Mouse (Mus musculus): Measurements from ENCODE around the gene Ece1.

DNA sequence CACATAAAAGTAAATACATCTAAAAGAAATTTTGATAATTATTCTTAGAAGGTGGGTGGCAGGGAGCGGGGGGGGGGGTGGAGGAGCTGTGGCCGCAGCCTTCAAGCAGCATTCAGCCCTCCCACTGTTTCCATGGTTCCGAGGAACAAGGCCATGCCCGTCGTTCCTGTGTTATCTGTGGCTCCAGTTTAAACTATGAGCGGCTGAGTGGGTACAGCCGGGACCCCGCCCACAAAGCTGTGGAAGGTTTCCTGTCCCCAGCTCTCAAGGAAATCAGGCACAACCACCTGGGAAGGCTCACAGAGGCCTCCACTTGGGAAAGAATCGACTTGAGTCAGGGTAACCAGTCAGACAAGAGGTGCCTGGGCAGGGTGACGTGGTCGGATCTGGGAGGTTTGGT is 98.7 kb downstream of the Ece1 start:
- TF ChIP-seq CTCF (IDR thresholded peaks at IDR 0.05; ENCODE audit: control insufficient read depth, insufficient read depth, insufficient replicate concordance, low read depth, low read length) (no peak), POLR2A (IDR thresholded peaks at IDR 0.05; ENCODE audit: control insufficient read depth, low read depth, low read length) (no peak)

All from testis, adult 2 months (tissue).